Mouse (Mus musculus): ENCODE measurements around the gene Eif4a1.

Eif4a1 gene

GRCm38 (mm10) chr11:69679144-69679543, 6.9 kb upstream of the Eif4a1 start:
- no peak for DNase-seq (ENCODE audit: low spot score in 2 of 2)

DNA sequence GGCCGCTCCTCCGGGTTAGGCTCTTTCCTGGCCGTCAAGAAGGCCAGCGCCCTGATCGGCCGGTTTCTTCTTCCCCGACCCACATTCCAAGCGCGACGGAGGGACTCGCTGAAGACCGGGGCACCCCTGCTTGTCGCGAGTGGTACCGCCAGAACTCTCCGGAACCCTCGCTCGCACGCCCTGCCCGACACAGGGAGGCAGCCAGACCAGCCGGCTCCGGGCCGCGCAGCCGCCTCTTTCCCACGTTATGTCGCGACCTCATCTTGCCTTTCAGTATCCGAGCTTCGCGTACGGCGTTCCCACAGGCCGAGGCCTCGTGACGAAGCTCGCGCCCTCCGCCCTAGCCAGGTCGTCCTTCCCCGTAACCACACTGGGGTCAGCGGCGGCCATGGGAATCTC, 498 bp downstream of the Eif4a1 start:
- no peak for DNase-seq (ENCODE audit: low spot score in 2 of 2)

DNA sequence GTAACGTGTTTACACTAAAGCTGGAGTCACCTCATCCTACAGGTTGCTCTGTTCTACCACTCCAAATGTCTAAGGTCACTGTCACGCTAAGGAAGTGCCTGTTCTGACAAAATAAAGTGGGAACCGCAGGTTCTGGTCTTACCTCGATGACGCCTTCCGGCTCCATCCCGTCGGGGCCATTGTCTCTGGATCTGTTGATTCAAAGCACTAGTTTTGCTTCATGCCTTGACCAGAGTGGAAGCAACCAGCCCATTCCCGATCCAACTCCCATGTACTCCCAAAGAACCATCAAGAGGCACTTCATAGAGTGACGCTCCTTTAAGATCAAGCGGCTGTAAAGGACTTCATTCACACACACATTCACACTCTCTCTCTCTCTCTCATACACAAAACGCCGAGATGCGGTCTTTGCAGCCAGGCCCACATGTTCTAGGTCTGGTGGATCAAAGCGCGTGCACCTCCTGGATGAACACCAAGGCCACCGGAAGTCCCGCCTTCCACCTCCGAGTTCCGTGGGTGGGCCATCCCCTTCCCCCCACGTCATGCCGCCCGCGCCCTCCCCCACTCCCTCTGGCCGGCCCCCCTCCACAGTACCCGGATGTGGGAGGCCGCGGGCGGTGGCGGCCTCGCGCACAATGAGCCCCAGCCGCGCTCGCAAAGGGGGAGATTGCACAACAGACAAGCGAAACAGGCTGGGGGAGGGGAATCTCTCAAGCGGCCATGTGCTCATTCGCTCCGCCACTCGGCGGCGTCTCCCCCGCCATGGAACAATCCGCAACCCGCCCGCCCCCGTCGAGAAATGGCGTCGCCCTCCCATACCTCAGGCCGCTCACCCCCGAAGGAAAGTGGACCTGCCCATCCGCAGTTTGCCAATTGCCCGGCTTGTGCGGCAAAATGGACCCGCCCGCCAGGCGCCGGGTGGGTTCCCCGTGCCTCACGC, 1.2 kb downstream of the Eif4a1 start:
- peak; percentile 96 to 97 for DNase-seq (ENCODE audit: low spot score in 2 of 2)

DNA sequence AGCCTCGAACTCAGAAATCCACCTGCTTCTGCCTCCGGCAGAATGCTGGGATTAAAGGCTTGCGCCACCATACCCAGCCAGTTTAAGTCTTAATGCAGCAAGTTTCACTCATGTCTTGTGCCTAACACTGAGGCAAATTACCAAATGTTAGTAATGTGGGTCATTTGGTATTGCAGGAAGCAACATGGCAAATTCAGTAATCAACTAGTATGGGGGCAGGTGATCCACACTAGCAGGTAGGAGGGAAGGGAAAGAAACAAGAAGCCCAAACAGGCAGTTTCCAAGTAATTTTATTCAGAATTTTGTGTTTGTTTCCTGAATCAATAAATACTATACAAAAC, 5.6 kb downstream of the Eif4a1 start:
- DNase-seq (ENCODE audit: low spot score in 2 of 2), result no peak

DNA sequence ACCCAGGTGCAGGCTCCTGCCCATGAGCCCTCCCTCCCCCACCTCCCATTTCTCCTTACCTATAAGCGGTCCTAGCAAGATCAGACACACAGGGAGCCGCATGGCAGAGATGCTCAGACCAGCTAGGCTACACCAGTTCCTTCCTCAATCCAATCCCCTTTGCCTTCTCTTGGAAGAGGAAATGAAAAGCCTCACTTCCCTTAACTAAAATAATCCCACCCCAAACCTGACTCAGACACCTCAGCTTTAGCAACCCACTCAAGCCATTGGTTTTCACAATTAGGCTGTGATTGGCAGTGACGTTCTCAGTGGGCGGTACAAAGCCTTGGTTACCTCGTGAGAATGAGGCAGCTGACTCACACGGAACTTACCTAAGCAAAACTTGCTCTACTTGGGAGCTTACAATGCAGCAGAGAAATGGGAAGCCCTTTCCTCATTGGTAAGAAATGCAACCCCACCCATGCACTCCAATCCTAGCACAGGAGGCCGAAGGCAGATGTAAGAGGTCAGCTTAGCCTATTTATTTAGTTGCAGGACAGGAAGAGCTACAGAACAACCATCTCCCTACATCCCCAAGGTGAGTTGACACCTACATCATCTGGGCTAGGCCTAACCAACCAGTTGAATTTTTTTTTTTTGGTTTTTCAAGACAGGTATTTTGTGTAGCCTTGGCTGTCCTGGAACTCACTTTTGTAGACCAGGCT, 6.1 kb downstream of the Eif4a1 start, which contains the start of gene Cd68:
Cd68 (minus strand) TSS at position 193 of the 704 bp plus-strand sequence.
- peak; percentile 78 to 84 for DNase-seq (ENCODE audit: low spot score in 2 of 2)

GRCm38 (mm10) chr11:69665457-69665960, 6.7 kb downstream of the Eif4a1 start:
- DNase-seq (ENCODE audit: low spot score in 2 of 2), result no peak

DNA sequence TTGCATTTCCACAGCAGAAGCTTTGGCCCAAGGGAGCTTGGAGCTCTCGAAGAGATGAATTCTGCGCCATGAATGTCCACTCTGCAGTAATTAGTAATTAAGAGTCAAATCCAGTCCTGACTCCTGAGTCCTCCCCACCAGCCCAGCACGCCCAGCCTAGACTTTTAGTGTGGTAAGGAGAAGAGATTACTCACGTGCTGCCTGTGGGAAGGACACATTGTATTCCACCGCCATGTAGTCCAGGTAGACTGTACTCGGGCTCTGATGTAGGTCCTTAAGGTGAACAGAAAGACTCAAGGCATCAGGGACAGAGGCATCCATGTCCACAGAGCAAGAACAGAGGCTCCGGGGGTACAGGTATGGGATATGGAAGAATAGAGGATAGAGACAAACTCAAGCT, 7.4 kb downstream of the Eif4a1 start:
- no peak for DNase-seq (ENCODE audit: low spot score in 2 of 2)

DNA sequence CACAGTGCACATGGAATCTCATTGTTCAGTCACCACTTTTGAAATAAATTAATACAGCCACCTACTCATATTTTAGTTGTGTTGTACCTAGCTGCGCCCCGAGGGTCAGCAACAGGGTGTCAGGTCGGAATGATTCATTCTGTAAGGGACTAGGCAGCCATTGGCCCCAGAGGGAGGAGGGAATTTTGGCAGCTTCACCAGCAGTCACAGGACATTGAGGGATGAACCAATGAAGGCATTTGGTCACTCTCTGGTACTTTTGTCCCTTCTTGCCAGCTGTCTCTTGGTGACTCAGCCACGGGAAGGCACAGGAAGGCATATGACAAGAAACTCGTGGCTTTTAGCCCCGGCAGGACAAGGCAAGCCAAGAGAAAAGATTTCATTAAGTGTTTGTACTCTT, 8.4 kb downstream of the Eif4a1 start:
- no peak for DNase-seq (ENCODE audit: low spot score in 2 of 2)

- DNase-seq (ENCODE audit: low spot score in 2 of 2), result no peak
Measured at GRCm38 (mm10) chr11:69662967-69663671, 9.1 kb downstream of the Eif4a1 start.

DNA sequence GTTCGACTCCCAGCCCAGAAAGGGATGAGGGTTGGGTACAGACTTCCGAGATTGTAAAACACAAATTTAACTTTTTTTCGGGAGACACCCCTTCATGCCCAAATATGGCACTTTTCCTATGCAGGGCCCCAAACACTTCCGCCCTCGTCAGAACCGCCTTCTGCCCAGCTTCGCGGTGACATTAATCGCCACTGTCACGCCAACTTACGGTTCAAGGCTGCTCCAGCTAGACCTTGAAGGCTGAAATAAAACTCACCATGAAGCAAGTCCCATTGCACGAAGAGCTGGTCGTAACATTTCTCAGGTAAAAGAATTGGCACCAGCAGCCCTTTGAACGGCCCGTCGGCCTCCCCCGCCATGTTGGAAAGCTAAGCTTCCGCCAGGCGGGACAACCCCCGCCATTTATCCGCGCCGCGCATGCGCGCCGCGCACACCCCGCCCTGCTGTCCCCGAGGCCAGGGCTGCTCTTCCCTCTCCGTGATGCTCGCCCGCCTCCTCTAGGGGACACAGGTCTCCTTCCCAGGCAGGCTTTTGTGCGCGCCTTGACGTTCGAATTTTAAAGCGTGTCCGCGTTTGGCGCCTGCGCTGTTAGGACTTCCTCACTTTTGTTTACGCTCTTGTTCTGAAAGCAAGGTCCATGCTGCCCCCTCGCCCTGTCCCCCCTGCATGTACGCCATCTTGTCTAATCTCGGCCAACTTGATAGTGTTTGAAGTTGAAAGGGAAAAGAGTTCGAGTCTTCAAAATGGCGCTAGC, 9.8 kb downstream of the Eif4a1 start, which contains the start of gene Mpdu1:
Mpdu1 (minus strand) TSS at position 430 of the 754 bp plus-strand sequence.
- peak; percentile 97 for DNase-seq (ENCODE audit: low spot score in 2 of 2)

DNA sequence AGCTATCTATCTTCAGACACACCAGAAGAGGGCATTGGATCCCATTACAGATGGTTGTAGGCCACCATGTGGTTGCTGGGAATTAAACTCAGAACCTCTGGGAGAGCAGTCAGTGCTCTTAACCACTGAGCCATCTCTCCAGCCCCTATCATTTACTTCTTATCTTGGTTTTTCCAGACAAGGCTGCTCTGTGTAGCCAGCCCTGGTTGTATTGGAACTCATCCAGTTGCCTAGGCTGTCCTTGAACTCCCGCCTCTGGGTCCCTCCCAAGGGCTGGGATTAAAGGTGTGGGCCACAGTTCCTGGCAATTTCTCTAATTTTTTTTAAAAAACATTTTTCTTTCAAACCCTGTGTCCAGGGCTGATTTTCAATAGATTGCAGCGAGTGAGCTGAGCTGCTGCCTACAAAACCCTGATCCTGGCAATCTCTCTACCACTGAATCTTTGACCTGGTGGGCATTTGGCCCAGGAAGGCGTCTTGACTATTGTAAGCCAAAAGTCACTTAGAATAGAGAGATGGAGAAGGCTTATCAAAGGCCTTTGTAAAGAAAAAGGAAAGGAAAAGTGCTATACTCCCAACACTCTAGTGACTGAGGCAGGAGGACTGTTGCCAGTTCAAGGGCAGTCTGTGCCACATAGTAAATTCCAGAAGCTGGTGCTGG, 10.9 kb downstream of the Eif4a1 start:
- no peak for DNase-seq (ENCODE audit: low spot score in 2 of 2)

GRCm38 (mm10) chr11:69657462-69657881, 14.8 kb downstream of the Eif4a1 start:
- DNase-seq (ENCODE audit: low spot score in 2 of 2), result no peak

- peak; percentile 55 to 61 for DNase-seq (ENCODE audit: low spot score in 2 of 2)
Measured at GRCm38 (mm10) chr11:69656617-69657461, 15.4 kb downstream of the Eif4a1 start.

DNA sequence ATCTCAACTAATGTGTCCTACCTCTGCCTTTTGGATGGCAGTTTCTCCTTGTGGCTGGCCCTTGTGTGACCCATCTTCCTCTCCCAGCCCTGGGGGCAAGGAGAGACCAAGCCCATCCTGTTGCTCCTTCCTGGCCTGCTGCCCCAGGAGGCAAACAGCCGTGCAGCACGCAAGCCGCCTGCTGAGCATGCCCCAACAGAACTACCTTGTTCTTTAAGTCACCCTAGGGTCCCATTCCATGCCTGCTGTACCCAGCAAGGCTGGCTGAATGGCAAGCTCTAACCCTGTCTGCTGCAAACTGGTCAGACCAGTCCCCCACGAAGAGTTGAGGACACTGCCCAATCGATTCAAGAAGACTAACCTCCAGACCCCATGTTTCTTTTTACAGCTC, 16.2 kb downstream of the Eif4a1 start:
- no peak for DNase-seq (ENCODE audit: low spot score in 2 of 2)

GRCm38 (mm10) chr11:69655264-69656064, 16.8 kb downstream of the Eif4a1 start, which contains the start of gene Sox15:
Sox15 (plus strand) TSS chr11:69655314.
- peak; percentile 85 to 86 for DNase-seq (ENCODE audit: low spot score in 2 of 2)

GRCm38 (mm10) chr11:69654760-69655159, 17.5 kb downstream of the Eif4a1 start:
- no peak for DNase-seq (ENCODE audit: low spot score in 2 of 2)

- DNase-seq (ENCODE audit: low spot score in 2 of 2), result no peak
Measured at GRCm38 (mm10) chr11:69653399-69653798, 18.8 kb downstream of the Eif4a1 start.

DNA sequence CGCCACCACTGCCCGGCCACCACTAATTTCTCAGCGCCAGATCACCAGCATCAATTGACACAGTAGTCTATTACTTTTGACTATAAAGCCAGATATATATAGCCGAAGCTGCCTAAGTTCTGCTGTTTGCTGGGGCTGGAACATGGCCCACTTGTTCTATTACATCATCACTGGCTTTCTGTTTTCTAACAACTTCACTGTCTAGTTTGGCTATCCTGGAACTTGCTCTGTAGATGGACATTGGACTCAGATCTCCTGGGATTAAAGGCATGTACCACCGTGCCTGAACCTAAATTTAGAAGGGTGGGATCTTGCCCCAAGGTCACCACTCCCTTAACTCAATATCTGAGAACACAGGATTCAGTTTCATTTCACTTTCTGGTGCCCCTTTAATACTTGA, 26.4 kb downstream of the Eif4a1 start:
- no peak for DNase-seq (ENCODE audit: low spot score in 2 of 2)

DNA sequence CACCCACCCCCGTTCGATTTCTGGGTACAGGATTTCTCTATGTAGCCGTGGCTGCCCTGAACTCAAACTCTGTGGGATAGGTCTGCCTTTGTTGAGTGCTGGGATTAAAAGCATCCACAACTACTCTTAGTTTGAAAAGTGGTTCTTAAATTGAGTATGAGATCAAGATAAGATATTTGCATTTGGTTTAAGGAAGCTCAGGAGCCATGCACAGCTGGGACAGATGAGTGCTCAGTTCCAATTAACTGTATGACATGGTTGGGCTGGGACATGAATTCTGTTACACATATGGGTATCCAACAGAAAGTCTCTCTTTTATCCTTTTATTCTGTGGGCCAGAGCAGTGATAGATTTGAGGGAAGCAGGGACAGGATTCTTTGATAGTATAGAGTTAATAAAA, 36.8 kb downstream of the Eif4a1 start:
- DNase-seq (ENCODE audit: low spot score in 2 of 2), result no peak

Data from right cerebral cortex, postnatal 10 days (tissue).